Mouse (Mus musculus) retina, embryonic 14.5 days (tissue): ENCODE data around the gene Usp37.
"Not testable (repeated sequence)": the region's sequence is repeated elsewhere in the genome, so short reads cannot be mapped to it uniquely, and the experiment has no call there.

ENCODE experiments used
- DNase-seq: peaks from one replicate; pipeline ENCODE4 v3.0.0-alpha.2; 2015; ENCODE audit warnings: low spot score

Usp37 gene

GRCm38 (mm10) chr1:74397268-74397918 lies 146.7 kb downstream of the Usp37 start:
- peak; percentile 97 for DNase-seq

DNA sequence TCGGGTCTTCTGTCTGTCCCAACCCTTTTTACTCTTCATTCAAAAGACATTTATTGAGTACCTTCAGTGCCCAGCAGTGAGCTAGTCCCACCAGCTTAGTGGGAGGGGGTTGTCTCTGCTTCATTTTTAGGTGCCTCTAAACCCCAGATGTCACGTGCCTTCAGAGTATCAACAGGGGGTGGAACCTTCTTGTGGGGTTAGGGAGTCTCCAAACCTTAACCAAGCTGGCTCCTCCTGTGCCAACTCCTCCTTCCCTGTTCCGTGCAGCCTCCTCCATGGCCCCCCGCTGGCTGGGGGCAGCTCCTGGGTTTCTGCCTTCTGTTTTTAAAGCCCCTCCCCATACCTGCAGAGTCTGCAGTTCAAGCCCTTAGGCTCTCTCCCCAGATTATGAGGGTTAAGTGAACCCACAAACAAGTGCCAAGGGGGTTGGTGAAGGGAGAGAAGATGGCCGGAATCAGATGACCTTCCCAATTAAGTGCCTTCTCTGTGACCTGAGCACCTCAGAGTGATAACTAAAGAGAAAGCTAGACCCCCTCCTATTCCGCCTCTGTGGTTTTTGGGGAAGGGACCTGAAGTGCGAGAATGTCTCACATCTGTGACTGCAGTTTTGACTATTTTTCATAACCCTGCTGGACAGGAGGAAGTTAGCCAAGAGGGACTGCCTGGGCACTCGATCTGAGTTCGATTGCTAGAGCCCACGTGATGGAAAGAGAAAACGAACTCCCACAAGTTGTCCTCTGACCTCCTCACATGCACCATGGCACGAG lies 147.4 kb downstream of the Usp37 start:
- DNase-seq = not testable (repeated sequence)

DNA sequence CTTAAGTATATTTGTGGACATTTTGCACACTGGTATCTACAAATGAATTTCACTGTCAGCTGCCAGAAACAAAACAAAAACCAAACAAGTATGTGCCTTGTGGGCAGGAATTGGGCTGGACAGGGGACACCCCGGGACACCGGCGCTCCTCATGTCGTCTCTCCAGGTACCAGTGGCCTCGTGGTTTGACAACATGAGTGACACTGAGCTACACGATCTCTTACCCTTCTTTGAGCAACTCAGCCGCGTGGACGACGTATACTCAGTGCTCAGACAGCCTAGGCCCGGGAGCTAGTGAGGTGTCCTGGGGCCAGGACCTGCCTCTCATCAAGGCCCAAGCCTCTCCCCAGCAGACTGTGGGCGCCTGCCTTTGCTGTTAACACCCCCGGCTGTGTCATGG lies 148.8 kb downstream of the Usp37 start:
- no peak for DNase-seq

GRCm38 (mm10) chr1:74394858-74395257 lies 149.2 kb downstream of the Usp37 start:
- no peak for DNase-seq

DNA sequence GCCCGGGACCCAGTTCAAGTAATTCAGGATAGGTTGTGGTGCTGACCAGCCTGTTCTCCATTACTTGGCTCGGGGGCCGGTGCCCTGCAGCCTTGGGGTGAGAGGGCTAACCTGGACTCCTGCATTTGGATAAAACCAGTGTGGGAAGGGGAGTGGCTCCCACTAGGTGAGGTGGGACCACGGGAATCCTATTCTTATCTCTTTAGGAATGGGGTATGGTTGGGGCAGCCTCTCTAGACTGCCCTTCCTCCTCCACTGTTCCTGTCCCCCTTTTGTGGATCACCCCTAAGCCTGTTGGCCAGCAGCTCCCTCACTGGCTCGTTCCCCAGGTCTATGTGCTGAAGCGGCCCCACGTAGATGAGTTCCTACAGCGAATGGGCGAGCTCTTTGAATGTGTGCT lies 149.8 kb downstream of the Usp37 start:
- DNase-seq = no peak

DNA sequence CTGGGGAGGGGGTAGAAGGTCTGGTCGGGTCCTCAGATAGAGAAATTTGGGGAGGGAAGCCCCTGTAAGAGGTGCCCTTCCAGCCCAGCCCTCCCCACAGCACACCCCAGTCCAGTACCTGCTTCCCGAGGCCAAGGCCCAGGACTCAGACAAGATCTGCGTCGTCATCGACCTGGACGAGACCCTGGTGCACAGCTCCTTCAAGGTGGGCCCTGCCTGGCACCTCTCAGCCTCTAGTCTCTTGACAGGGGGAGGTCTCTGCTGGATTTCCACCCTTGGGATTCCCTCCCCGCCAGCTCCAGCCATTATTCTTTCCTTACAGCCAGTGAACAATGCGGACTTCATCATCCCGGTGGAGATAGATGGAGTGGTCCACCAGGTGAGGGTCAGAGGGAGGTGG lies 150.4 kb downstream of the Usp37 start:
- DNase-seq = no peak

GRCm38 (mm10) chr1:74393010-74393409 lies 151.1 kb downstream of the Usp37 start:
- DNase-seq = no peak

GRCm38 (mm10) chr1:74392446-74392994 lies 151.6 kb downstream of the Usp37 start:
- peak; percentile 20 for DNase-seq

- DNase-seq = peak; percentile 64
Observed at GRCm38 (mm10) chr1:74391844-74392441, 152.1 kb downstream of the Usp37 start.

- peak; percentile 97 for DNase-seq
Observed at GRCm38 (mm10) chr1:74390924-74391748, 152.9 kb downstream of the Usp37 start, which contains the start of gene Ctdsp1. Gene Ctdsp1, plus strand, starts transcription at chr1:74391509.

GRCm38 (mm10) chr1:74390287-74390906 lies 153.7 kb downstream of the Usp37 start:
- DNase-seq = peak; percentile 68

- DNase-seq = peak; percentile 37
Observed at GRCm38 (mm10) chr1:74389831-74390286, 154.2 kb downstream of the Usp37 start.

DNA sequence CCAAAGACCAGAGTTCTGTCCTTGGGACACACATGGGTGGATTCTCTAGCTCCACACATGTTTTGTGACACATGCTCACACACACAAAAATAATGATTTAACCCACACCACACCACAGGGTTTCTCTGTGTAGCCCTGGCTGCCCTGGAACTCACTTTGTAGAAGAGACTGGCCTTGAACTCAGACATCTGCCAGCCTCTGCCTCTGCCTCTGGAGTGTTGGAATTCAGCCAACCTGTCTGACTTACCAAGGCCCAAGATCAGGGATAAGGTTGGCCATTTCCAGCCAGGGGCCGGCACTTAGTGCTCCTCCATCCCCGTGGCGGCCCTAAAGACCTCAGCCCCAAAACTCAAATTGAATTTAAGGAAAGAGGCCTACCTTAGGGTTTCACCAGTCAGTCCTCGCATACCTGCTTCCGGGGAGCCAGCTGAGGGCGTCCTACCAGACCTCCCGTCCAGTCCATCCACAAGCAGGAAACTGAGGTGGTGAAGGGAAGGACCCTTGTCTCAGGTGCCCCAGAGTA lies 155.6 kb downstream of the Usp37 start:
- no peak for DNase-seq

GRCm38 (mm10) chr1:74387386-74387988 lies 156.6 kb downstream of the Usp37 start:
- DNase-seq = no peak

DNA sequence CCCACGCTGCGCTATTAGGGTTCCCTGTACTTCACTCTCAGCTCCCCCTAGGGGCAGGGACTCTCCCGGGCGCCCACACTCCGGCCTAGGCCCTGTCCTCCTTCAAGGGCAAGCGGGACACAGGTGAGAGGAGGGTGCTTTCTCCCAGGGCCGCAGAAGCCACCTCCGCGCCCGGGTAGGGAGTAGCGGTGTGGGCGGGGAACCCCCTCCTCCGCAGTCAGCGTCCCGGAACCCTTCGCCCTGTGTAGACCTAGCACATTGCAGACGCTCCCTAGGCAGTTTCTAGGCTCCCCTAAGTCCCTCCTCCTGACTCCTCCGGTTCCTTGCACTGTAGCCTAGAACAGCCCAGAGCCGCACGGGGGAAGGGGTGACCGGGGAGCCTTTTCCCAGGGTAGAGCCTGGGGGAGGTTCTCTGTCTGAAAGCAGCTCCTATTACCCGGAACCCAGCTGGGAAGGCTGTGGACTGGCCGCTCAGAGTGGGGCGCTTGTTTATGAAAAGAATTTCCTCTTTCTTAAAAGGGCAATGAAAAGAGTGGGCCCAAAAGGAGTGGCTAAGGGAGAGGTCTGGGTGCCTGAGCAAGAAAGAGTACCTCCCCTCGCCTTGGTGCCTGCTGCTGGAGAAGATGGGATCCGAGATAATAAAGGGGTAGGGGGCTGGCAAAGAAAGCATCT lies 157.2 kb downstream of the Usp37 start:
- peak; percentile 97 for DNase-seq

GRCm38 (mm10) chr1:74386363-74386713 lies 157.7 kb downstream of the Usp37 start:
- no peak for DNase-seq

DNA sequence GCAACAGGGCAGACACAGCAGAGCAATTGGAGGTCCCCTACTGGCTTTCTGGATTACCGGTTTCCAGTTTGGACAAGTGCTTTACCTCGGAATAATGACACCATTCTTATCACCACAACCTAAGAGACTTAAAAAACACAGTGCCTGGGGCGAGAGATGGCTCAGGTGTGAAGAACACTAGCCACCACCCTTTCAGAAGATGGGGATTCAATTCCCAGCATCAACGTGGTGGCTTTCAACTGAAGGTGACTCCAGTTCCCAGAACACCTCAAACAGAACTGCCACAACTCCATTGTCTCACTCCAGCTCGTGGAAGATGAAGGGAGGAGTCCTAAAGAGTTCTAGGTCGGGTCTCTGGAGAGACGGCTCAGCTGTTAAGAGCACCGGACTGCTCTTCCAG lies 158.6 kb downstream of the Usp37 start:
- no peak for DNase-seq
